Mouse (Mus musculus): ENCODE measurements around the gene Nmnat2.

Nmnat2 gene

GRCm38 (mm10) chr1:153092237-153092975 is 137.6 kb downstream of the Nmnat2 start:
- peak; percentile 44 to 69 for DNase-seq (ENCODE audit: low spot score in 2 of 2)

DNA sequence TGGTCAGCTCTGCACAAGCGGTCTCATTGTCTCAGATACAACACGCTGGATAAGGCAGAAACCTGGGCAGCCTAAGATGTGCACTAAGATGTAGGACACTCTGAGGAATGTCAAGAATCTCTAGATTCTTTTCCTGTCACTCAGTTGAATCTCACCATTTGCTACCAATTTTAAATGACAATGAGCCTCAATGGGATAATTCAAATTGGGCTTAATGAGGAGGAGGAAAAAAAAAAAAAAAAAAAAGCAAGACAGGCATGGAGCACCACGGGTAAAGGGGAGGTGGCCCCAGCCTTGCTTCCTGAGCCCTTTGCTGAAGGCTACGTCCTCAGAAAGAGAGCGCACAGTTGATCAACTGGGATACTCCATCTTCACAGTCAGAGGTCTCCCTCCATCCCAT is 138.4 kb downstream of the Nmnat2 start:
- no peak for DNase-seq (ENCODE audit: low spot score in 2 of 2)

DNA sequence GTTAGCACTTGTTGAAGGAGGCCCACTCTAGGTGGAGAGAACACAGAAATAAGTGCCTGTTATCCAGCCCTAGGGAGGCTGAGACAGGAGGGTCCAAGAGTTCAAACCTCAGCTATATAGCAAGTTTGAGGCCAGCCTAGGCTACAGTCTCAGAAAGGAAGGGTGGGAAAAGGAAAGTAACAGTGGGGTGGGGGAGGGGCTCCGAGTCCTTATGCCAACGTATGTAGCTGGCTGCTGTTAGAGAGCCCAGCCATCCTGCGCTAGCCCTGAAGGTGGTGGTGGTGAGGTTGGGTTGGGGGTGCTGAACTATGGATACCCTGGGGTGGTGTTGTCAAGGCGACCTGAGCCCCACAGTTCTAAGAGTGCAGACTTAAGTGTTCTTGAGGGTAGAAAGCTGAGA is 138.8 kb downstream of the Nmnat2 start:
- no peak for DNase-seq (ENCODE audit: low spot score in 2 of 2)

DNA sequence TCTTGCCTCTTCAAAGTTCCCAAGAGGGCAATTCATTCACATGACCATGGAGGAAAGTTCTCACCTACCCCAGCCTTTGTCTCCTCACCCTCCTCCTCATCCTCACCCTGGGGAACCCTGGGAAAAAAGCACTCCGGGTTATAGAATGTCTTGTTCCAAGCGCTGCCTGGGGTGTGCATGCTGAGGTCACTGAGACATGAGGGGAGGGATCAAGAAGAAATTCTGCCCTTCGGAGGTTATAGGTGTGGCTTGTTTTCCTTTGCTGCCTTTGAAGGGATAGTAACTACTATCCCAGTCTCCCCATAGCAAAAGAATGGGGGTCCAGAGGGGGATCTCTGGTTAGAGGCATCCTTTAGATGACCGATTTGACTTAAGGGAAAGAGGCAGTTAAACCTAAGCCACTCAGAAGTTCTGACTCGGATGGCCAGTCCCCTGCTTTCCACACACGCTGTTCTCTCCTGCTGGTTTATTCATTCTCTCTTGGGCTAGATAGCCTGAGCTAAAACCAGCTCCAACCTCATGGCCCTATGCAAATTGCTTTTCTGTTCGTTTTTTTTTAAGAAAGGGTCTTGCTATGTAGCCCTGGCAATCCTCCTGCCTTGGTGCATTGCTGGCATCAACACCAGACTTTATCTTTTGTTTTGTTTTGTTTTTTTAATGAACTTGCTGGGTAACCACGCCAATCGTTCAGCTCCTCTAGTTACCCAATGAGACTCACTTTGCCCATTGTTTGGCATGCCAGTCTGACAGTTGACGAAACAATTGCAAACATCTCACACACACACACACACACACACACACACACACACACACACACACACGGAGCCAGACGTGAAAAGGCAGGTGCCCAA is 139.7 kb downstream of the Nmnat2 start:
- DNase-seq (ENCODE audit: low spot score in 2 of 2), result no peak

DNA sequence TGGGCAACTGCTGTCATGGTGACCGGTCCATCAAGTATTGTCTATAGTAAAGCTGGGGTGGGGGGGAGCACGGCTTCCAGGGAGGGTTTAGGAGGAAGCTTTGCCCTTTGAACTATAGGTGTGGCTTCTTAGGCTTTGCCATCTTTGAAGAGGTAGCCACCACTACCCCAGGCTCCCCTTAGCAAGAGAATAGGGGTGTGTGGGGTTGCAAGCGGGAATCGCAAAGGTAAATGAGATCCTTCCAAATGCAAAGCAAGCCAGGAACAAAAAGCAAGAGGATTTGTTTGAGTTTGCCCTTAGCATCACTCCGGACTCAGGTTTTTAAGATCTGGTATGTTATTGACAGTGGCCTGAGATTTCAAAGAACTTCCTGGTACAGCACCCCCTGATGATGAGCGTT is 140.5 kb downstream of the Nmnat2 start:
- DNase-seq (ENCODE audit: low spot score in 2 of 2), result no peak

DNA sequence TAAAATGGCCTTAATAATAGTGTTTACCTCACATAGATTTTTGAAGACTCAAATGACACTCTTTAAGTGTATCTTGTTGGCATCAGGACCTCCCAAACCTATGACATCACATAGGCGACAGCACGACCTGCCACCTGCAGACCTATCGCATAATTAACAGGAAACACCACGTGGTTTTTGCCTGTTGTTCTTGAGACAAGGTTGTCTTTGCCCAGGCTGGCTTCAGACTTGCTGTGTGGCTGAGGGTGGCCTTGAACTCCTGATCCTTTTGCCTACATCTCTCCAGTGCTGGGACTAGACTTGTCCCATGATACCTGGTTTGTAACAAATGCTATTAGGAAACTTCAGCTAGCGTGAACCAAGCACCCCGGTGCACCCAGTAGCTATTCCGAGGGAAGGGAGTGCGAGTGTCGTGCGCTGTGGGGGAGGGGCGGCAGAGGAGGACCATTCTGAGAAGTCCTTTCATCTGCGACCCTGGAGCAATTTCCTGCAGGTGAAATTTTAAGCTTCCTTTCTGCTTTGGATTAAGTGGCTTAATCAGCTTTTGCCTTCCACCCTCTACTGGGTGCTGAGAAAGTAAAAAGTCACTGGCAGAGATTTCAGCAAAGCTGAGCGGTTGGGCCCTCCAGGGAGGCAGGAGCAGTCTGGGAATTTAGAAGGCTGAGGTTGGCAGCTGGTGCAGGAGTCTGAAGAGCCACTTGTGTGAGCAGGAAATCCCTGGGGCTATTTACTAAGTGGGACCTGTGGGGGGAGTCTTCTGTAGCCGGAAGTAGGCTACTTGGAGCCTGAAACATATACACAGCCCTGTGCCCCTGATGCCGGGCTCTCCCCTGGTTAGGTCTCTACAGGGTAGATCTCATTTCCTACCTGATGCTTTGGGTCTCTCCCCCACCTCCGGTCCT is 141.3 kb downstream of the Nmnat2 start:
- no peak for DNase-seq (ENCODE audit: low spot score in 2 of 2)

DNA sequence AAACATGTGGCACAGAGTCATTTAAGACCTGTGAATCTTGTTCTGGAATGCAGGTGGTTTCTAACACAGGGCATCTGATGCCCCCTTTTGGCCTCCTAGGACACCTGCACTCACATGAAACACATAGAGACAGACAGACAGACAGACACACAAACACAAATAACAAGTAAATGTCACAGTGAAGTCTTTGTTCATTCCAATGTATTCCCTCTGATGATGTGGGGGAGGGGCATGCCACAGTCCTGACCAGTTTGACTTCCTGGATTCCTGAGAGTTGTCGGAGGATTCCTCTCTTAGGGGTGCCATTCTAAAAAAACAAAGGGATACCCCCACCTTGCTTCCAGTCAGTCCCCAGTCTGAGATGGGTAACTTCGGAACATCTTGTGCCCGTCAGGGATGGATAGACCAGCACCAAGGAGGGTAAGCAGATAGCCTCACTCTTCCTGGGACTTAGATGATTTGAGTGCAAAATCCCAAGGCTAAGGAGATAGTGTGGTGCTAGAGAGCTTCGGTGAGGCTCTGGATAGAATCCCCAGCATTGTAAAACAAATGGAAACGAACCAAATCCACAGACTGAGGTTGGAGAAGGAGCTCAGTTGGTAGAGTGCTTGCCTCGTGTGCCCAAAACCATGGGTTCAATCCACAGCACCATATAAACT is 142.4 kb downstream of the Nmnat2 start:
- DNase-seq (ENCODE audit: low spot score in 2 of 2), result no peak

- no peak for DNase-seq (ENCODE audit: low spot score in 2 of 2)
These were observed 143.8 kb downstream of the Nmnat2 start for GRCm38 (mm10) chr1:153098586-153098985.

DNA sequence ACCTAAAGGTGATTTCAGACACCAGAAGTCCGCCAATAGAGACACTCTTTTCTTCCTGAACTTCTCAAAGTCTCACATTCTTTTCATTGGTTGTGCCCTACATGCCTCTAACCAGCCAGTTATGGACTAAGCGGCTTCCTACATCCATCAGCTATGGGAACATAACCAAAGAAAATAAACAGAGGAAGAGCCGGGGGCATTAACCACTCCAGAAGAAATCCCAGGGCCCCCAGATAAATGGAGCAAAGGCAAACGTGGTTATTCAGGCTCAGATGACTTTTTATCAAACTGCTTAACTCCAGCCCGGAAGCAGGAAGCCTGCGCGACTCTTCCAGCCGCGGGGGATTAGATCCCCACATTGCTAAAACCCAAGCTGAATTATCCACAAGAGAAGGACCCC is 146.1 kb downstream of the Nmnat2 start:
- no peak for DNase-seq (ENCODE audit: low spot score in 2 of 2)

- DNase-seq (ENCODE audit: low spot score in 2 of 2), result peak in 1 of 2 experiments; percentile 26
These were observed 146.6 kb downstream of the Nmnat2 start for GRCm38 (mm10) chr1:153101327-153101880.

GRCm38 (mm10) chr1:153102296-153103185 is 147.7 kb downstream of the Nmnat2 start:
- DNase-seq (ENCODE audit: low spot score in 2 of 2), result no peak

DNA sequence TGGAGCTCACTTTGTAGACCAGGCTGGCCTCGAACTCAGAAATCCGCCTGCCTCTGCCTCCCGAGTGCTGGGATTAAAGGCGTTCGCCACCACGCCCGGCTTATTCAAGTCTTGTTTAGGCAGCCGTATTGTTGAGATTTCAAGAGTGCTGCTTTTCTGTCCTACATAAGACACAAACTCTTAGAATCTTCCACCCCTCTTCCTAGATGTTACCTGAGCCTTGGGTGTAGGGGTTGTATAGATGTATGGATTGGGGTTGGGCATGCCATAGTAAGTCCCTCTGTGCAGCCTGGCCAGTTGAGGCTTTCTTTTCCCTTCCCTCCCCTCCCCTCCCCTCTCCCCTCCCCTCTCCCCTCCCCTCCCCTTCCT is 148.4 kb downstream of the Nmnat2 start:
- DNase-seq (ENCODE audit: low spot score in 2 of 2), result no peak

GRCm38 (mm10) chr1:153104804-153105203 is 150.0 kb downstream of the Nmnat2 start:
- DNase-seq (ENCODE audit: low spot score in 2 of 2), result no peak

DNA sequence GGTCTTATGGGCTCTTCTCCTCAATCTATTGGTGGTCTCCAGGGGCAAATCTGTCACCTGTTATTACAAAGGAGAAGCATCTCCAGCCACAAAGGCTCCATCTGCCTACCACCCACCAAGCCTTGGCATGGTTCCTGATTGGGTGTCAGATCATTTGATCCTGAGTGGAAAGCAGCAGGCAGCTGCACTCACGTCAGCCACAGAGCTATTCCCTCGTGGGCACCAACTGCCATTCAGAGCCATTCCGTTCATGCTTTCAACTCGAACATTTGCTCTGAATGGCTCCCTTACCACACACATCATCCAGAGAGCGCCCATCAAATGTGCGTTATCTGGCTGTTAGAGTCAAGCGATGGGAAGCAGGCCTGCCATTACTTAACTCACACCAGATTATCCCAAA is 153.1 kb downstream of the Nmnat2 start:
- peak in 1 of 2 experiments; percentile 78 for DNase-seq (ENCODE audit: low spot score in 2 of 2)

DNA sequence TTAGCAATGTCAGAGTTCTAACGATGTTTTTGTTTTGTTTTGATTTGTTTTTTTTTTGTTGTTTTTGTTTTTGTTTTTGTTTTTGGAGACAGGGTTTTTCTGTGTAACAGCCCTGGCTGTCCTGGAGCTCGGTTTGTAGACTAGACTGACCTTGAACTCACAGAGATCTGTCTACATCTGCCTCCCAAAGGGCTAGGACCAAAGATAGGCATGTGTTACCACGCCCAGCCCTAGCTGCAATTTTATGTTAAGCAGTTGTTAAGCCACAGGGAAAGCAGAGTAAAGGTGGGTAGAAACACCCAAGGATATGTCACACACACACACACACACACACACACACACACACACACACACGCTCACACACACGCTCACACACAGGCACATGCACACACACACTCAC is 154.6 kb downstream of the Nmnat2 start:
- no peak for DNase-seq (ENCODE audit: low spot score in 2 of 2)

GRCm38 (mm10) chr1:153109836-153110235 is 155.0 kb downstream of the Nmnat2 start:
- DNase-seq (ENCODE audit: low spot score in 2 of 2), result no peak

DNA sequence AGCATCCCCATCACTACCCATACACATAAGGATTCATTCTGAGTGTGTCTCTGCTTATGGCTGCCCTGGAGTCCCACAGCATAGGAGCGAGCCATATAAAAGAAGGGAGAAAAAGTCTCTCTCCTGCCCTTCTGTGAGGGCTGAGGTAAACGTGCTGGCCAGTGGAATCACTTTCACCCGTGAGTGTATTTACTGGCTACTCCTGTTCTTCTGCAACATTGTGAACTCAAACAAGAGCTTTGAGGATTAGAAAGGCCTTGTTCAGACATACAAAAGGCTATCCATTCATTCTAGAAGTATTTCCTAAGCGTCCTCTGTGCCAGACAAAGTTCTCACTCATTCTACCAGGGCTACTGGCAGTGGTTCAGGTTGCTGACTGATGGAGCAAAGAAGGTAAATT is 156.8 kb downstream of the Nmnat2 start:
- DNase-seq (ENCODE audit: low spot score in 2 of 2), result no peak

DNA sequence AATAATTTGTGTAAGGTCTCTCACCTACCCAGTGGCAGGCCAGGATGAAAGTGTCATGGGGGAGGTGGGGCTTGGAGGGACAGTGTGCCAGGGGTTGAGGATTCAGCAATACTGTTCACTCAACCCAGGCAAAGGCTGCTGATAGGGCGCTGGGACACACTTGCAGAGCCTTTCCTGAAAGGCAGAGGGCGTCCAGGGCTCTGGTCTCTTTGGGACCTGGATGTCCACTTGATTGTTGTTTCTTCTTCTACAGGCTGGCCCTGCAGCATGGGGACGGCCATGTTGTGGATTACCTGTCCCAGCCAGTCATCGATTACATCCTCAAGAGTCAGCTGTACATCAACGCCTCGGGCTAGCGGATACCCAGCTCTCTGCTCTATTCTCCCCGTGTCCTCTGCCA is 160.5 kb downstream of the Nmnat2 start:
- DNase-seq (ENCODE audit: low spot score in 2 of 2), result no peak

GRCm38 (mm10) chr1:153120544-153120943 is 165.8 kb downstream of the Nmnat2 start:
- DNase-seq (ENCODE audit: low spot score in 2 of 2), result no peak

GRCm38 (mm10) chr1:153121320-153121719 is 166.5 kb downstream of the Nmnat2 start:
- DNase-seq (ENCODE audit: low spot score in 2 of 2), result no peak

All from cerebellum, postnatal 4 days (tissue).